Mouse (Mus musculus) G1E (cell line): ENCODE results near the gene Car8.

Experiments used
- CTCF ChIP-seq: IDR thresholded peaks from 2 replicates; pipeline ENCODE4 v1.5.1; 2012; ENCODE audit warnings: low read depth, low read length, inconsistent platforms, mixed read lengths
- GATA1 ChIP-seq: IDR thresholded peaks from 2 replicates; pipeline ENCODE4 v1.6.1; 2012; ENCODE audit warnings: borderline replicate concordance, low read length, inconsistent platforms, mixed read lengths
- POLR2AphosphoS5 ChIP-seq: IDR thresholded peaks from 2 replicates; pipeline ENCODE4 v1.6.1; 2012; ENCODE audit warnings: low read depth, low read length, inconsistent platforms; ENCODE audit not compliant: insufficient replicate concordance
- TAL1 ChIP-seq: conservative IDR thresholded peaks from 2 replicates; pipeline ENCODE4 v1.6.1; 2012; ENCODE audit warnings: low read depth, low read length, inconsistent platforms, mixed read lengths

GRCm38 (mm10) chr4:8249805-8250204 is 11.0 kb upstream of the Car8 start:
- TF ChIP-seq CTCF: no peak
- TF ChIP-seq GATA1: no peak
- TF ChIP-seq POLR2AphosphoS5: no peak
- TF ChIP-seq TAL1: no peak
